8 mouse cellular contexts compared by ENCODE assay signal in genomic region chr11:71033163-71033761, GRCm38 (mm10). TPM values are rescaled to one million over a fixed set of nuclear protein-coding genes. Genes with fewer than 3 reads are reported as not detected.
A peak's percentile ranks its signal among the peaks of the same experiment; 100 is the strongest.
DNase-seq lines count a peak whose midpoint lies in the region; ATAC-seq and TF ChIP-seq lines count a peak whose summit lies in the region.
"Had no signal": no experiment of that assay in that cellular context is flagged by ENCODE, and none has a peak within 500 bp of the region (broad histone marks: within the 10 kb centered on the region; RNA-seq: fewer than 3 reads in every experiment).

Gene 6330403K07Rik (minus strand): TSS chr11:71033513.

- ATAC-seq in embryonic facial prominence, embryonic 13.5 days (ENCODE audit: insufficient number of reproducible peaks, insufficient read depth, low FRiP score, low TSS enrichment, low read depth): peak; percentile 92
- ATAC-seq in hindbrain, embryonic 11.5 days (ENCODE audit: low FRiP score): peak; percentile 97
- peak; percentile 97 for ATAC-seq in stomach, embryonic 16.5 days (ENCODE audit: insufficient read depth, low FRiP score)

- peak; percentile 34 for DNase-seq in ES-E14 (ENCODE audit: low read depth, low spot score)
- DNase-seq in adrenal gland, adult 18-20 months (ENCODE audit: low spot score in 2 of 2): no peak
- DNase-seq in hindbrain, embryonic 11.5 days (ENCODE audit: low spot score): peak; percentile 86
- DNase-seq in left cerebral cortex, adult 9 months (ENCODE audit: low spot score in 2 of 2): peak; percentile 64 to 74
- peak; percentile 90 for DNase-seq in midbrain, embryonic 10.5 days (ENCODE audit: low spot score)

- in situ Hi-C loops in ES-E14 (cut with MboI; ENCODE audit: low sequenced_read_pairs in 2 of 2, unreplicated experiment in 2 of 2): no loop called here

- no peaks in the 10 kb centered on the region for H3K36me3 ChIP-seq in ES-E14 (ENCODE audit: control insufficient read depth, insufficient read depth, low read length, poor library complexity, severe bottlenecking)
- H3K36me3 ChIP-seq in embryonic facial prominence, embryonic 13.5 days: peaks cover 9% of the 10 kb centered on the region
- H3K36me3 ChIP-seq in hindbrain, embryonic 11.5 days (ENCODE audit: control insufficient read depth, insufficient read depth, low read length): no peaks in the 10 kb centered on the region
- H3K36me3 ChIP-seq in midbrain, embryonic 10.5 days: peaks cover 11% of the 10 kb centered on the region
- no peaks in the 10 kb centered on the region for H3K36me3 ChIP-seq in stomach, embryonic 16.5 days (ENCODE audit: control insufficient read depth, insufficient read depth, low read length)

- H3K4me1 ChIP-seq in ES-E14 (ENCODE audit: control insufficient read depth in 2 of 2, insufficient read depth in 2 of 2, low read length in 2 of 2, poor library complexity in 1 of 2): peaks cover 0 to 3% of the 10 kb centered on the region in 2 experiments; a peak in 1 of 4 replicates
- H3K4me1 ChIP-seq in embryonic facial prominence, embryonic 13.5 days: peaks cover 15% of the 10 kb centered on the region
- H3K4me1 ChIP-seq in hindbrain, embryonic 11.5 days (replicated peaks; ENCODE audit: control insufficient read depth, insufficient read depth, low read length): peaks cover 3% of the 10 kb centered on the region; the same call in 1 of the 2 replicates
- H3K4me1 ChIP-seq in midbrain, embryonic 10.5 days: peaks cover 46% of the 10 kb centered on the region
- H3K4me1 ChIP-seq in stomach, embryonic 16.5 days (ENCODE audit: control insufficient read depth, insufficient read depth, low read length): peaks cover 3% of the 10 kb centered on the region; the same call in 1 of the 2 replicates

- H3K9me3 ChIP-seq in ES-E14 (ENCODE audit: control insufficient read depth, insufficient read depth, low read depth, low read length): no peaks in the 10 kb centered on the region
- H3K9me3 ChIP-seq in embryonic facial prominence, embryonic 13.5 days: no peaks in the 10 kb centered on the region
- no peaks in the 10 kb centered on the region for H3K9me3 ChIP-seq in hindbrain, embryonic 11.5 days (ENCODE audit: control insufficient read depth, low read length)
- H3K9me3 ChIP-seq in midbrain, embryonic 10.5 days (replicated peaks): no peaks in the 10 kb centered on the region
- H3K9me3 ChIP-seq in stomach, embryonic 16.5 days (replicated peaks; ENCODE audit: control insufficient read depth, low read length): no peaks in the 10 kb centered on the region

- peak within 1 kb of the TSS; percentile 36 for H3K9ac ChIP-seq in ES-E14 (ENCODE audit: insufficient read depth, low read depth, low read length, poor library complexity, severe bottlenecking)
- peak within 1 kb of the TSS; percentile 89 for H3K9ac ChIP-seq in embryonic facial prominence, embryonic 13.5 days
- H3K9ac ChIP-seq in hindbrain, embryonic 11.5 days (ENCODE audit: low read depth, low read length): peak within 1 kb of the TSS; percentile 90
- H3K9ac ChIP-seq in stomach, embryonic 16.5 days (ENCODE audit: low read length): peak within 1 kb of the TSS; percentile 75

- H3K27ac ChIP-seq in ES-E14 (ENCODE audit: insufficient read depth, low read depth, low read length, poor library complexity, severe bottlenecking): no peak within 1 kb of the TSS
- peak within 1 kb of the TSS; percentile 91 for H3K27ac ChIP-seq in embryonic facial prominence, embryonic 13.5 days
- H3K27ac ChIP-seq in hindbrain, embryonic 11.5 days (ENCODE audit: low read depth, low read length): peak within 1 kb of the TSS; percentile 92
- H3K27ac ChIP-seq in midbrain, embryonic 10.5 days (replicated peaks): peak within 1 kb of the TSS; percentile 94
- peak within 1 kb of the TSS; percentile 74 for H3K27ac ChIP-seq in stomach, embryonic 16.5 days (ENCODE audit: low read length)

- H3K4me3 ChIP-seq in ES-E14 (ENCODE audit: insufficient read depth in 1 of 2, low read depth in 1 of 2, low read length in 2 of 2, poor library complexity in 1 of 2, severe bottlenecking in 1 of 2): peak within 1 kb of the TSS; percentile 57 to 67
- peak within 1 kb of the TSS; percentile 74 for H3K4me3 ChIP-seq in embryonic facial prominence, embryonic 13.5 days
- peak within 1 kb of the TSS; percentile 71 for H3K4me3 ChIP-seq in hindbrain, embryonic 11.5 days (ENCODE audit: low read depth, low read length)
- H3K4me3 ChIP-seq in midbrain, embryonic 10.5 days: peak within 1 kb of the TSS; percentile 76
- peak within 1 kb of the TSS; percentile 63 for H3K4me3 ChIP-seq in stomach, embryonic 16.5 days (replicated peaks; ENCODE audit: low read length)

- H3K27me3 ChIP-seq in embryonic facial prominence, embryonic 13.5 days: no peaks in the 10 kb centered on the region
- no peaks in the 10 kb centered on the region for H3K27me3 ChIP-seq in hindbrain, embryonic 11.5 days (ENCODE audit: control insufficient read depth, insufficient read depth, low read length)
- H3K27me3 ChIP-seq in midbrain, embryonic 10.5 days (ENCODE audit: low read depth, poor library complexity, severe bottlenecking): no peaks in the 10 kb centered on the region
- no peaks in the 10 kb centered on the region for H3K27me3 ChIP-seq in stomach, embryonic 16.5 days (ENCODE audit: control insufficient read depth, insufficient read depth, low read length)

- H3K4me2 ChIP-seq in embryonic facial prominence, embryonic 13.5 days: peak within 1 kb of the TSS; percentile 71
- H3K4me2 ChIP-seq in hindbrain, embryonic 11.5 days (replicated peaks; ENCODE audit: low read depth, low read length): peak within 1 kb of the TSS; percentile 79
- peak within 1 kb of the TSS; percentile 76 for H3K4me2 ChIP-seq in stomach, embryonic 16.5 days (ENCODE audit: low read depth, low read length)

- 0% methylated on average over 30 of the region's 31 CpGs for WGBS in embryonic facial prominence, embryonic 13.5 days
- WGBS in hindbrain, embryonic 11.5 days: under 1% methylated on average over 27 of the region's 31 CpGs
- under 1% methylated on average over 30 of the region's 31 CpGs for WGBS in midbrain, embryonic 10.5 days
- under 1% methylated on average over 29 of the region's 31 CpGs for WGBS in stomach, embryonic 16.5 days

TF ChIP-seq in ES-E14, 5 proteins besides CTCF, POLR2A, EP300 and RAD21:
- TF ChIP-seq ZC3H11A (IDR thresholded peaks at IDR 0.05; ENCODE audit: borderline replicate concordance, low read depth, low read length) (no peak), ZNF384 (IDR thresholded peaks at IDR 0.05; ENCODE audit: low read depth, low read length) (no peak), CHD2 (IDR thresholded peaks at IDR 0.05; ENCODE audit: low read depth, low read length) (no peak), MAFK (IDR thresholded peaks at IDR 0.05; ENCODE audit: insufficient read depth, low read depth, low read length) (no peak), HCFC1 (IDR thresholded peaks at IDR 0.05; ENCODE audit: borderline replicate concordance, insufficient read depth, low read length) (no peak)

RNA-seq across cellular contexts. Expression of gene 6330403K07Rik, which starts in this region (rescaled TPM):
- 2.3 and 4.2 TPM in 2 replicates for total RNA-seq in ES-E14 (2012; rRNA removed)
- 10 to 100 TPM; 12.2 to 13.2 TPM for total RNA-seq in adrenal gland, adult 18-20 months (2021)
- 252 and 255 TPM in 2 replicates for polyA plus RNA-seq in embryonic facial prominence, embryonic 13.5 days (2015; fragmentation: Nextera tagmentation; extraction: Ambion mirVana)
- 122 and 146 TPM in 2 replicates for polyA plus RNA-seq in hindbrain, embryonic 11.5 days (2014; fragmentation: Nextera tagmentation; extraction: Ambion mirVana)
- polyA plus RNA-seq in midbrain, embryonic 10.5 days (2016; fragmentation: Nextera tagmentation; extraction: Ambion mirVana): 137 and 226 TPM in 2 replicates
- 62.5 and 63.1 TPM in 2 replicates for polyA plus RNA-seq in stomach, embryonic 16.5 days (2015; fragmentation: Nextera tagmentation; extraction: Ambion mirVana)
- total RNA-seq: hematopoietic stem cell, adult 5-6 weeks had no signal

Comparison
In these comparisons a context has a peak if more than half of its experiments do, and no peak if none do; other contexts are left out.
1. DNase-seq: peak in ES-E14 (single experiment), hindbrain, embryonic 11.5 days (single experiment), left cerebral cortex, adult 9 months (2 of 2) and midbrain, embryonic 10.5 days (single experiment); none in adrenal gland, adult 18-20 months (0 of 2).
2. H3K9ac ChIP-seq: peak in every context shown above with its lines; median percentile 90 in hindbrain, embryonic 11.5 days; 89 in embryonic facial prominence, embryonic 13.5 days; 75 in stomach, embryonic 16.5 days; 36 in ES-E14.
3. Peak in every context shown above with its lines, with median percentiles within 50 percentile points of each other: H3K4me3 ChIP-seq, ATAC-seq and H3K4me2 ChIP-seq.